Mouse (Mus musculus): ENCODE results near the gene Fam169b. TPM values are rescaled to one million over a fixed set of nuclear protein-coding genes. Genes with fewer than 3 reads are reported as not detected.
A peak's percentile ranks its signal among the peaks of the same experiment; 100 is the strongest.

Gene Fam169b
- total and polyA plus RNA-seq, 2 experiments from 2014 or later = 0.08 to 0.18 TPM

DNA sequence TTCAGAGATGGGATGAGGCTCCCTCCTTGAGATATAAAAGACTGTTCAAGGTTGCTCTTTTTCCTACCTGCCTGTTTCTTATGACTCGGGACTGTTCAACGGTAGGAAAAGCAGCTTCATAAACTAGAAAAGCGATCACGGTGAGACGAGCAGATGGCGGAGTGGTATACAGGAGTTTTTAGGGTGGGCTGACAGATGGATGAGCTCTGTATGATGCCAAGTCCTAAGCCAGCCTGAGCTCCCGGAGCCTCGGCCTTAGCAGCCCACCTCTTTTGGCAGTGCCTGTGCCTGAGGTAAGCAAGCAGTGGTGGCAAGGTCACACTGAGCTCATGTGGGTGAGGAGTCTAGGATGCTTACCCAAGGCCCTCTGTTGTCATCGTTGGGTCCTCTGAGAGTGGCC lies 42.8 kb upstream of the Fam169b start:
- no peak overlapping the region for H3K9ac ChIP-seq (replicated peaks; ENCODE audit: low read depth, low read length)
- 88% methylated on average over 9 of the region's 9 CpGs for WGBS

DNA sequence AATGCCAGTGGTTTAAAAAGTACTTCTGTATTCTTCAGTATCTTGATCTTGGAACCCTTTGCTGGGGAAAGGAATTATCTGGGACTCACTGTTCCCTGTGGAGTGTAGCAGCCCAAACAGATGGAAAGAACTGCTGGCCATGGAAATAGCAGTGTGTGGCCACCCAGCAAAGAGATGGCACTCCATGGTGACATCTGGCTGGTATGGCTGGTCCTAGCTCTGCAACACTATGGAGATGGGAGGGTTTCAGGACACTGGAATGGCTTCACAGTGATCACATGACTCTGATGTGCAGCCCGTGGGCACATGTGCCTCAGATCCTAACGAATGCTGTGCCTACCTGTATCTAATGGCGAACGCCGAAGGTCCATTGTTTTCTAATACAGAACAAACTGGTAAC lies 41.1 kb upstream of the Fam169b start:
- Histone ChIP-seq H3K4me1 (ENCODE audit: control insufficient read depth, insufficient read depth) (peaks cover 8% of the 10 kb centered on the region), H3K4me3 (ENCODE audit: low read depth, low read length) (no peak overlapping the region), H3K27ac (ENCODE audit: low read depth) (no peak overlapping the region), H3K27me3 (ENCODE audit: control insufficient read depth, insufficient read depth, low read length) (no peaks in the 10 kb centered on the region), H3K9me3 (replicated peaks; ENCODE audit: control insufficient read depth, low read length) (no peaks in the 10 kb centered on the region), H3K9ac (replicated peaks; ENCODE audit: low read depth, low read length) (no peak overlapping the region), H3K36me3 (replicated peaks; ENCODE audit: control insufficient read depth, insufficient read depth, low read length) (peaks cover 25% of the 10 kb centered on the region), H3K4me2 (ENCODE audit: low read depth, low read length) (no peak overlapping the region)
- ATAC-seq (ENCODE audit: insufficient read depth, low read depth) = no peak
- WGBS = 91% methylated on average over 5 of the region's 5 CpGs
- TF ChIP-seq CTCF (IDR thresholded peaks at IDR 0.05; ENCODE audit: low read depth) (no peak), EP300 (IDR thresholded peaks at IDR 0.05; ENCODE audit: low read depth) (no peak)
- no peak for DNase-seq (ENCODE audit: low spot score)

More for the DNA sequence above, 42.8 kb upstream of the Fam169b start:
- Histone ChIP-seq H3K4me1 (ENCODE audit: control insufficient read depth, insufficient read depth) (peaks cover 8% of the 10 kb centered on the region), H3K9me3 (replicated peaks; ENCODE audit: control insufficient read depth, low read length) (no peaks in the 10 kb centered on the region), H3K27me3 (ENCODE audit: control insufficient read depth, insufficient read depth, low read length) (no peaks in the 10 kb centered on the region), H3K27ac (ENCODE audit: low read depth) (no peak overlapping the region), H3K4me3 (ENCODE audit: low read depth, low read length) (no peak overlapping the region), H3K4me2 (ENCODE audit: low read depth, low read length) (no peak overlapping the region), H3K36me3 (replicated peaks; ENCODE audit: control insufficient read depth, insufficient read depth, low read length) (peaks cover 42% of the 10 kb centered on the region)
- no peak for ATAC-seq (ENCODE audit: insufficient read depth, low read depth)
- no peak for DNase-seq (ENCODE audit: low spot score)
- TF ChIP-seq CTCF (IDR thresholded peaks at IDR 0.05; ENCODE audit: low read depth) = no peak
- TF ChIP-seq EP300 (IDR thresholded peaks at IDR 0.05; ENCODE audit: low read depth) = no peak

DNA sequence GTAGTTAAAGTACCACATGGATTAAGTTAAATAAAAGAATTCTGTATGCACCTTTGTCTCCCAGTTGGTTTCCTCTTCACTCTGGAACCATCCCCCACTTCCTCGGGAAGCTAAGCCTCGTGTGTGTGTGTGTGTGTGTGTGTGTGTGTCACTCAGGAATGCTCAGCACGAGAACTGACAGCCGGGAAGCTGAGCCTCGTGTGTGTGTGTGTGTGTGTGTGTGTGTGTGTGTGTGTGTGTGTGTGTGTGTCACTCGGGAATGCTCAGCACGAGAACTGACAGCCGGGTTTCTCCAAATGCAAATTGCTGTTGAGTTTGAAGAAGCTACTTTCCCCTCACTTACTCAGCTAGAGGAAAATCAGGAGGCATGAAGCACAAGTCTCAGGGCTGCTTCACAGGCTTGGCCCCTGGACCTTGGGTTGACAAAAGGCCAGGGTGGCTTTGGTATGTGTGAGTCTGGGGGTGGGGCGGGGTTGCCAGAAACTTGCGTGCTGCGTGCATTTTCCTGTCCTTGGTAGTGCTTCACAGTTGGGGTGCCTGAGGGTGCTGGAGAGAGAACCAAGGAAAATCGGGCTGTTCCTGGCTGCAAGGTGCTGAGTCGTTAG lies 39.9 kb upstream of the Fam169b start:
- DNase-seq (ENCODE audit: low spot score) = peak; percentile 70
- TF ChIP-seq EP300 (IDR thresholded peaks at IDR 0.05; ENCODE audit: low read depth) (peak; percentile 75; the same call in 1 of the 2 replicates), CTCF (IDR thresholded peaks at IDR 0.05; ENCODE audit: low read depth) (no peak)
- 18% methylated on average over 13 of the region's 13 CpGs for WGBS
- Histone ChIP-seq H3K9ac (replicated peaks; ENCODE audit: low read depth, low read length) (no peak overlapping the region), H3K9me3 (replicated peaks; ENCODE audit: control insufficient read depth, low read length) (no peaks in the 10 kb centered on the region), H3K4me3 (ENCODE audit: low read depth, low read length) (no peak overlapping the region), H3K4me1 (ENCODE audit: control insufficient read depth, insufficient read depth) (peaks cover 8% of the 10 kb centered on the region), H3K4me2 (ENCODE audit: low read depth, low read length) (peak overlapping the region; percentile 24; the same call in 1 of the 2 replicates), H3K27ac (ENCODE audit: low read depth) (no peak overlapping the region), H3K27me3 (ENCODE audit: control insufficient read depth, insufficient read depth, low read length) (no peaks in the 10 kb centered on the region), H3K36me3 (replicated peaks; ENCODE audit: control insufficient read depth, insufficient read depth, low read length) (peaks cover 22% of the 10 kb centered on the region)
- ATAC-seq (ENCODE audit: insufficient read depth, low read depth) = peak; percentile 86

DNA sequence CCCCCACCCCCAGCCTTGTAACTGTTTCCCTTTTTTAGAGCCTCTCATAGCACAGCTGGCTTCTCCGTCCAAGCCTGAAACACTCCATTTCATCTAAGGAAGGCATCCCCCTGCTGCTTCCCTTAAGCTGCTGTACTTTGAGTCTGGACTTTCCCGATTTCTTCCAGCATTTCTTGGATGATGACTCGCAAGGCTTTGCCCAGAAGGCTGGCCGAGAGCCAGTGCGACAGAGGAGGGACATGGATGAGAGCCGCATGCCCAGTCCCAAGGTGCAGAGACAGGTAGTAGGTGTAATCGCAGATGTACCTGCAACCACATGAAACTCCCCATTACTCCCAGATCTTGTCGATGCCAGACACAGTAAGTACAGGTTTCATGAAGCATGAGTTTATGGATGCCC lies 36.8 kb upstream of the Fam169b start:
- no peak for TF ChIP-seq EP300 (IDR thresholded peaks at IDR 0.05; ENCODE audit: low read depth)
- TF ChIP-seq CTCF (IDR thresholded peaks at IDR 0.05; ENCODE audit: low read depth) = no peak

DNA sequence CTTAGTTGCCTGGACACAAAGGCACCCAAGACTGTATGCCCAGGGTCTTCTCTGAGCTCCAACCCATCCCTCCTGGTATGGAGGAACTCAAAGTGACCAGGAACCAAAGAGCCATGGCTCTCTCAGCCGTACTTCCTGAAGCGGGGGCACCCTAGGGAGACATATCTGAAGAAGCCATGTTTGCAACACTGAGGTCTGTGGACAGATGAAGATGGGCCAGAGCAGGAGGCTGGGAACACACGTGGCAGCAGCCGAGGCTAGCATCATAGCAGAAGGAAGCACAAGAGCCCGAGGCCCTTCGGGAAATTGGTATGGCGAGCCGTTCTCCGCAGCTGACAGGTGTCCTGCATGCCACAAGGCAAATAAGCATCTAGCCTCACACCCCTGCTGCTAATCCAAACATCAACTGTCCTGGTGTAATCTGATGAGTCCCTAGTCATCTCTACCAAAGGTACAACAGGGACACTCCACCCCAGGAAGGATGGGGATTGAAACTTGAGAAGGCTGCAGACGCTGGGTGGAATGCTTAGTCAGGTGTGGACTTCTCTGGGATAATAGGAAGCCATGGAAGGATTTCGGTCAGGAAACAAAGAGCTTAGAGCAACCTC lies 34.3 kb upstream of the Fam169b start:
- Histone ChIP-seq H3K36me3 (replicated peaks; ENCODE audit: control insufficient read depth, insufficient read depth, low read length) (no peaks in the 10 kb centered on the region), H3K9me3 (replicated peaks; ENCODE audit: control insufficient read depth, low read length) (no peaks in the 10 kb centered on the region), H3K9ac (replicated peaks; ENCODE audit: low read depth, low read length) (no peak overlapping the region), H3K4me1 (ENCODE audit: control insufficient read depth, insufficient read depth) (no peaks in the 10 kb centered on the region), H3K4me3 (ENCODE audit: low read depth, low read length) (no peak overlapping the region), H3K4me2 (ENCODE audit: low read depth, low read length) (no peak overlapping the region), H3K27ac (ENCODE audit: low read depth) (no peak overlapping the region), H3K27me3 (ENCODE audit: control insufficient read depth, insufficient read depth, low read length) (no peaks in the 10 kb centered on the region)
- DNase-seq (ENCODE audit: low spot score) (no peak), ATAC-seq (ENCODE audit: insufficient read depth, low read depth) (no peak)
- TF ChIP-seq EP300 (IDR thresholded peaks at IDR 0.05; ENCODE audit: low read depth) = no peak
- TF ChIP-seq CTCF (IDR thresholded peaks at IDR 0.05; ENCODE audit: low read depth) = no peak
- WGBS = 53% methylated on average over 11 of the region's 11 CpGs

More for the DNA sequence above, 36.8 kb upstream of the Fam169b start:
- Histone ChIP-seq H3K36me3 (replicated peaks; ENCODE audit: control insufficient read depth, insufficient read depth, low read length) (no peaks in the 10 kb centered on the region), H3K4me3 (ENCODE audit: low read depth, low read length) (no peak overlapping the region), H3K4me2 (ENCODE audit: low read depth, low read length) (no peak overlapping the region), H3K27ac (ENCODE audit: low read depth) (no peak overlapping the region), H3K27me3 (ENCODE audit: control insufficient read depth, insufficient read depth, low read length) (no peaks in the 10 kb centered on the region), H3K9me3 (replicated peaks; ENCODE audit: control insufficient read depth, low read length) (no peaks in the 10 kb centered on the region), H3K9ac (replicated peaks; ENCODE audit: low read depth, low read length) (no peak overlapping the region), H3K4me1 (ENCODE audit: control insufficient read depth, insufficient read depth) (peaks cover 8% of the 10 kb centered on the region)
- ATAC-seq (ENCODE audit: insufficient read depth, low read depth) = no peak
- WGBS = 84% methylated on average over 8 of the region's 8 CpGs
- DNase-seq (ENCODE audit: low spot score) = no peak

Data from heart, postnatal 0 days (tissue).